Mouse (Mus musculus) frontal cortex, postnatal 10 days (tissue): Measurements from ENCODE around the gene Xrcc5.

ENCODE experiments used
- DNase-seq, 2 experiments: peaks; one replicate each; pipeline ENCODE4 v3.0.0; 2022; ENCODE audit warnings: low spot score in 2 of 2, mixed read lengths in 1 of 2

Xrcc5 gene

GRCm38 (mm10) chr1:72307317-72307798, at the start of gene Xrcc5:
TSS of gene Xrcc5 (plus strand) at chr1:72307421.
- peak; percentile 86 to 89 for DNase-seq

- no peak for DNase-seq
These were observed 44.1 kb upstream of the Xrcc5 start for GRCm38 (mm10) chr1:72263099-72263498.

GRCm38 (mm10) chr1:72278085-72278484, 29.1 kb upstream of the Xrcc5 start:
- DNase-seq = no peak

- DNase-seq = no peak
These were observed 24.6 kb upstream of the Xrcc5 start for GRCm38 (mm10) chr1:72282604-72283003.

- peak; percentile 88 to 91 for DNase-seq
These were observed 23.2 kb upstream of the Xrcc5 start, which contains the start of the genes Pecr and Tmem169 for GRCm38 (mm10) chr1:72283992-72284485. TSS of gene Pecr (minus strand) at chr1:72284314. TSS of gene Tmem169 (plus strand) at chr1:72284369.

GRCm38 (mm10) chr1:72284539-72284938, 22.7 kb upstream of the Xrcc5 start:
- DNase-seq = no peak

GRCm38 (mm10) chr1:72286904-72287303, 20.3 kb upstream of the Xrcc5 start:
- peak in 1 of 2 experiments; percentile 26 for DNase-seq

GRCm38 (mm10) chr1:72287893-72288292, 19.3 kb upstream of the Xrcc5 start:
- no peak for DNase-seq

GRCm38 (mm10) chr1:72288527-72289150, 18.6 kb upstream of the Xrcc5 start:
- DNase-seq = no peak

GRCm38 (mm10) chr1:72290896-72291295, 16.3 kb upstream of the Xrcc5 start:
- DNase-seq = no peak

GRCm38 (mm10) chr1:72291421-72291820, 15.8 kb upstream of the Xrcc5 start:
- DNase-seq = no peak

GRCm38 (mm10) chr1:72291925-72292324, 15.3 kb upstream of the Xrcc5 start:
- DNase-seq = no peak

GRCm38 (mm10) chr1:72293869-72294663, 13.2 kb upstream of the Xrcc5 start:
- no peak for DNase-seq

GRCm38 (mm10) chr1:72295746-72296145, 11.5 kb upstream of the Xrcc5 start:
- DNase-seq = no peak

GRCm38 (mm10) chr1:72301845-72302244, 5.4 kb upstream of the Xrcc5 start:
- no peak for DNase-seq

GRCm38 (mm10) chr1:72306241-72306640, 980 bp upstream of the Xrcc5 start:
- no peak for DNase-seq

- peak in 1 of 2 experiments; percentile 40 for DNase-seq
These were observed 491 bp upstream of the Xrcc5 start for GRCm38 (mm10) chr1:72306679-72307181.

- DNase-seq = no peak
These were observed 1.7 kb downstream of the Xrcc5 start for GRCm38 (mm10) chr1:72308919-72309318.

GRCm38 (mm10) chr1:72309744-72310424, 2.7 kb downstream of the Xrcc5 start:
- no peak for DNase-seq

- no peak for DNase-seq
These were observed 5.6 kb downstream of the Xrcc5 start for GRCm38 (mm10) chr1:72312701-72313398.

- no peak for DNase-seq
These were observed 6.3 kb downstream of the Xrcc5 start for GRCm38 (mm10) chr1:72313399-72314039.
